Mouse (Mus musculus) intestine, postnatal 0 days (tissue): ENCODE data around the gene Tapbpl. TPM values are rescaled to one million over a fixed set of nuclear protein-coding genes. Genes with fewer than 3 reads are reported as not detected.
A peak's percentile ranks its signal among the peaks of the same experiment; 100 is the strongest.

ENCODE experiments used
- ATAC-seq: fragments of 200-750 bp; cut with Nextera tagmentation; 2 replicates; pipeline ENCODE4 v1.8.0; 2017; ENCODE audit warnings: mild to moderate bottlenecking, moderate TSS enrichment, moderate library complexity
- H3K27ac ChIP-seq: fragments of 300-500 bp; sonication (generic); 2 replicates; pipeline ENCODE4 v1.5.1; 2014; ENCODE audit warnings: mild to moderate bottlenecking, low read depth, low read length, moderate library complexity
- H3K27me3 ChIP-seq: fragments of 300-500 bp; sonication (generic); replicated peaks from 2 replicates; pipeline ENCODE4 v1.6.1; 2014; ENCODE audit warnings: low read length, mixed read lengths; ENCODE audit not compliant: control insufficient read depth, insufficient read depth
- H3K36me3 ChIP-seq: fragments of 300-500 bp; sonication (generic); 2 replicates; pipeline ENCODE4 v1.6.1; 2014; ENCODE audit warnings: mild to moderate bottlenecking, moderate library complexity; ENCODE audit not compliant: control insufficient read depth, insufficient read depth
- H3K4me1 ChIP-seq: fragments of 300-500 bp; sonication (generic); replicated peaks from 2 replicates; pipeline ENCODE4 v1.6.1; 2014; ENCODE audit warnings: antibody characterized with exemption, low read length, mixed read lengths; ENCODE audit not compliant: control insufficient read depth, insufficient read depth
- H3K4me2 ChIP-seq: fragments of 300-500 bp; sonication (generic); replicated peaks from 2 replicates; pipeline ENCODE4 v1.6.1; 2014; ENCODE audit warnings: low read depth, mild to moderate bottlenecking, moderate library complexity
- H3K4me3 ChIP-seq: fragments of 300-500 bp; sonication (generic); 2 replicates; pipeline ENCODE4 v1.5.1; 2014; ENCODE audit warnings: low read depth, low read length
- H3K9ac ChIP-seq: fragments of 300-500 bp; sonication (generic); 2 replicates; pipeline ENCODE4 v1.6.1; 2014; ENCODE audit warnings: mild to moderate bottlenecking, low read depth, low read length
- H3K9me3 ChIP-seq: fragments of 300-500 bp; sonication (generic); 2 replicates; pipeline ENCODE4 v1.6.1; 2016; ENCODE audit warnings: mixed run types; ENCODE audit not compliant: control insufficient read depth
- CTCF ChIP-seq: sonication (generic); IDR thresholded peaks from 2 replicates; pipeline ENCODE4 v1.5.1; 2016; ENCODE audit warnings: low read depth, mild to moderate bottlenecking, control low read depth, antibody characterized with exemption, moderate library complexity
- WGBS: fragments of 180-500 bp; shearing (Covaris S2); extraction: QIAGEN DNeasy Blood & Tissue Kit; methylation state at CpG from one replicate; pipeline ENCODE4 v1.1.7; 2014; 5-methylcytosine and 5-hydroxymethylcytosine counted together
- polyA plus RNA-seq: library from polyadenylated mRNA; unstranded; fragments of >200 nt; fragmentation: Nextera tagmentation; extraction: Ambion mirVana; gene quantifications from 2 replicates; pipeline ENCODE4 v1.2.1, GENCODE M21; 2015

Tapbpl gene
- 25.9 and 26.7 TPM in 2 replicates for polyA plus RNA-seq

DNA sequence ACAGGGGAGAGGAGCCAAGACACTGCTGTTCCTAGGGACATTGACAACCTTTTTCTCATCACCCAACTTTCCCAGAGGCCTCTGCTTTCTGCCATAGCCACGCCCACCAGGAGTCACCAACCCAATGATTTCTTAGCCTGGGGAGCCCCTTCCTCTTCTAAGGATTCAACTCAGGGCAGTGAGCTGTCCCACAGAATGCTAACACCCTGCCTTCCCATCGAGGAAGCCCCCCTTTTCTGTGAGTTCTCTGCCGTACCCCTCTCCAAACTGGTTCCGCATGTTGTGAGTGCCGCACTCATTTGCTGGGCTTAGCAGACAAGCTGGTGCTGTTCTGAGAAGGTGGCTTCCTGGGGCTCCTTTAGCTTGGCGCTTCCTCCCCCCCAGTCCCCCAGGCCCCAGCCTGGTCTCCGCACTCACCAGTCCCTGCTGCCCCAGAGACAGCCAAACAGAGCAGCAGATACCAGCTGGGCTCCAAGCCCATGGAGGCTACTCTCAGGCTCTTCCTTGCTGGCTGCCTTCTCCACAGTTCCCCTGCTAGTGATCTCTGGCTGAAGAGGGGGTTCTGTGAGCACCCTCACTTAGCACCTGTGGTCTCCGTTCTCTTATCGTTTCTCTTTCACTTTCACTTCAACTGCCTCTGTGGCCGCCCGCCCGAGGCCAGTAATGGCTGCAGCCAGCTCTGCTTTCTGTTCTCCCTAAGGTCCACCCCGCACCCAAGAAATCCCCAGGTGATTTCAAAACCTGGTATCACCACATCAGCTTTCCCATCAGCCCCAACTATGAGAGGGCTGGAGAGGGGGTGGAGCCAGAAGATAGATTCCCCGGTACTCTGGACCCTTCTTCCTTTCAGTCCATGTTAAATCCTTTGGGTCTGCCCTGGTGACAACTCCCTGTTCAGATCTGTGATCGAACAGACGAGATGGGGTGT, at the start of gene Tapbpl:
Tapbpl (minus strand) TSS at position 744 of the 928 bp plus-strand sequence.
- peak within 1 kb of the TSS; percentile 93 for H3K27ac ChIP-seq
- H3K4me2 ChIP-seq = peak within 1 kb of the TSS; percentile 92
- peak within 1 kb of the TSS; percentile 74 for H3K9ac ChIP-seq
- no peaks in the 10 kb centered on the region; the same call in 1 of the 2 replicates for H3K4me1 ChIP-seq
- peak; percentile 74 for ATAC-seq
- H3K27me3 ChIP-seq = no peaks in the 10 kb centered on the region
- peak within 1 kb of the TSS; percentile 58 for H3K4me3 ChIP-seq
- no peaks in the 10 kb centered on the region for H3K9me3 ChIP-seq
- under 1% methylated on average over 16 of the region's 16 CpGs for WGBS
- no peak for TF ChIP-seq CTCF
- peaks cover 20% of the 10 kb centered on the region for H3K36me3 ChIP-seq

DNA sequence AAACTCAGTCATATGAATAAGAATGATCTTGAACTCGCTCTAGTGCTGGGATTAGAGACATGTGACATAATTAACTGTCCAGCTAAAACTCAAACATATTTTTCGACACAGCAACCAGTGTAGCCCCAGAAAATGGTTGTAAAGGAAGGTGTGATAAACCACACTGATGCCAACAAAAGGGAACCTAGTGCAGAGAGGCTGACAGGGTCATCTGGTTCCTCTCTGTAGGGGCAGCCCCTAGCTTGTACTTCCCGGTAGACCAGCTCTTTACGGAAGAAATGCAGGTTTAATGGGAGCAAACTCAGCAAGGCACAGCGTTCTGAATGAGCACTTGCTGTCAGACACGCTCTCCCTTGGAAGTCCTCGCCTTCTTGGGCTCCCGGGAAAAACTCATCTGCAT, 48.1 kb upstream of the Tapbpl start:
- Histone ChIP-seq H3K4me1 (no peaks in the 10 kb centered on the region), H3K9ac (no peak overlapping the region), H3K36me3 (no peaks in the 10 kb centered on the region), H3K27ac (no peak overlapping the region), H3K9me3 (no peaks in the 10 kb centered on the region), H3K4me2 (no peak overlapping the region), H3K27me3 (no peaks in the 10 kb centered on the region), H3K4me3 (no peak overlapping the region)
- no peak for TF ChIP-seq CTCF
- ATAC-seq = no peak
- 69% methylated on average over 8 of the region's 8 CpGs for WGBS

DNA sequence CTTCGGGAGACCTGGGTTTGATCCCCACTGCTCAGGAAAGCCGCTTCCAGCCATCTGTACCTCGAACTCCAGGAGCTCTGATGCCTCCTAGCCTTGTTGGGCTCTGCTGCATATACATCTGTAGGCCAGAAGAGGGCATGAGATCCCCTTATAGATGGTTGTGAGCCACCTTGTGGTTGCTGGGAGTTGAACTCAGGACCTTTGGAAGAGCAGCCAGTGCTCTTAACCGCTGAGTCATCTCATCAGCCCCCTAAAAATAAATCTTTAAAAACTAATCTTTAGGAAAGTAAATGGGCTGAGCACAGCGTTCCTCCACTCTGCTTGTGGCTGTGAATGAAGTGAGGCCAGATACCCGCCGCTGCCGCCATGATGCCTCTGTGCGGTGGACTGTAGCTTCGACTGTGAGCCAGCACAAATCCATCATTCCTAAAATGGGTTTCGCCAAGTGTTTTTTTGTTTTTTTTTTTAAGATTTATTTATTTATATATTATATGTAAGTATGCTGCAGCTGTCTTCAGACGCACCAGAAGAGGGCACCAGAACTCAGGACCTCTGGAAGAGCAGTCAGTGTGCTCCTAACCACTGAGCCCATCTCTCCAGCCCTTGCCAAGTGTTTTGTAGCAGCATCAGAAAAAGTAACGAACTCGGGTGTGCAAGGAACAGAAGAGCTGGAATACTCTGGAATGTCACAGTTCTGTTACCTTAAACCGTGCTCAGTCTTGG, 43.3 kb upstream of the Tapbpl start:
- peak; percentile 7; the same call in 1 of the 2 replicates for ATAC-seq
- no peak overlapping the region for H3K9ac ChIP-seq
- H3K27me3 ChIP-seq = no peaks in the 10 kb centered on the region
- no peaks in the 10 kb centered on the region for H3K4me1 ChIP-seq
- H3K4me3 ChIP-seq = no peak overlapping the region
- TF ChIP-seq CTCF = peak; percentile 84
- H3K9me3 ChIP-seq = no peaks in the 10 kb centered on the region
- H3K36me3 ChIP-seq = no peaks in the 10 kb centered on the region
- no peak overlapping the region for H3K4me2 ChIP-seq
- no peak overlapping the region for H3K27ac ChIP-seq
- 51% methylated on average over 15 of the region's 15 CpGs for WGBS

DNA sequence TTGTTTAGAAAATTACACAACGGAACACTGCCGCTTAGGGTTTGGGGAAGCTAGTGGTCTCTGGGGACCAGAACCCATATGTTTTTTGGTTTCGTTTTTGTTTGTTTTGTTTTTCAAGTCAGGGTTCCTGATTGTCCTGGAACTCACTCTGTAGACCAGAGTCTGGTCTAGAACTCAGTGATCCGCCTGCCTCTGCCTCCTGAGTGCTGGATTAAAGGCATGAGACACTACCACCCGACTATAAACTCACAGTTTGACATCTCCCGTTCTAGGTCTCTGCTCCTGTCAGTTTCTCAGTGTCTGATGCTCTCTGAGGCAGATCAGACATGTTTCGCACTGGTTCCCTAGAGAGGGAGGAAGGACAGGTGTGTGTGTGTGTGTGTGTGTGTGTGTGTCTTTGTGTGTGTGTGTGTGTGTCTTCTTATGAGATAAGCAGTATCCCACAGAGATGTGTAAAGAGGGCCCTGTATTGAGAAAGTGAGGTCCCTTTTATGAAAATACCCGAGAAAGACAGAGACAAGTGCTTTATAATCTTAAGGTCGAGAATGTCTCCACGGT, 40.6 kb upstream of the Tapbpl start:
- H3K27ac ChIP-seq = no peak overlapping the region; the same call in 1 of the 2 replicates
- no peak overlapping the region for H3K9ac ChIP-seq
- H3K4me2 ChIP-seq = no peak overlapping the region

DNA sequence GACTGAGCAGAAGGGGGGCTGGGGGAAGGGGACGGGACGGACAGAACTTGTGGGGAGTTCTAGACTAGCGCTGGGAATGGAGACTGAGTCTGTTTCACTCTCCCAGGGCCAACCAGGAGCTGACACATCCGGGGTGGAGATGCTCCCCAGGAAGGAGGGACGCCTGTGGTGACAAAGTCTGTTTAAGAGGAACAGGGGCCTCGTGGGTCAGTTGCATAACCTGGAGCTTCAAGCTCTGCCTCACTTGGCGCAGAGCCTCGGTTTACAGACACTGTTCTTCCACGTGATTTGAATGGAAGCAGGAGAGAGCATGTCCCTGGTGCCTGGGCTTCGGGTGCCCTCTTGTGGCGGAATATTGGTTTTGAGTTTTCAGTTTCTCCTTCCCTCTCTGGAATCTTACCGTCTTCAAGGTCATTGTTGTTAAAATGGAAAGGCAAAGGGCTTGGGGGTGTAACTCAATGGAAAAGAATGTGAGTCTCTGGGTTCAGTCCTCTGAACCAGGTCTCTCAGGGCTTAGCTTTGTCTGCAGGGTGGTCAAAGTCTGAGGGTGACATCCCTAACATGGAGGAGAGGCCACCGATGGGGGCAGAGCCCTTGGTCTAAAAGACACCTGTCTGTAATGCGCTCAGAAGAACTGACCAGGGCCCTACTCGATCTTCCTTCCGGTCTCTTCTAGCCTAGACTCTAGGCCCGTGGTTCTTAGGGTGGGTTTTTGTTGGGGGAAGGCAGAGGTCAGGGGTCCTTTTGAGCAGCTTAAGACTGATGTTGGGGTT, 40.0 kb upstream of the Tapbpl start:
- no peak overlapping the region for H3K4me3 ChIP-seq
- H3K9me3 ChIP-seq = no peaks in the 10 kb centered on the region
- no peak overlapping the region for H3K9ac ChIP-seq
- 18% methylated on average over 17 of the region's 17 CpGs for WGBS
- H3K27ac ChIP-seq = no peak overlapping the region; the same call in 1 of the 2 replicates
- TF ChIP-seq CTCF = peak; percentile 99
- peak; percentile 94 for ATAC-seq
- peak overlapping the region; percentile 25; the same call in 1 of the 2 replicates for H3K4me2 ChIP-seq
- no peaks in the 10 kb centered on the region for H3K4me1 ChIP-seq
- no peaks in the 10 kb centered on the region for H3K27me3 ChIP-seq
- no peaks in the 10 kb centered on the region for H3K36me3 ChIP-seq

More for the DNA sequence above, 40.6 kb upstream of the Tapbpl start:
- no peak for ATAC-seq
- 76% methylated on average over 10 of the region's 10 CpGs for WGBS
- Histone ChIP-seq H3K4me1 (no peaks in the 10 kb centered on the region), H3K27me3 (no peaks in the 10 kb centered on the region), H3K4me3 (no peak overlapping the region), H3K9me3 (no peaks in the 10 kb centered on the region), H3K36me3 (no peaks in the 10 kb centered on the region)
- TF ChIP-seq CTCF = no peak
